Mouse (Mus musculus): ENCODE measurements at regions not wholly inside any gene's neighbourhood (a gene's known extent, or its start where the extent isn't known, plus 50 kb on each side); places are given as distances from the start of the nearest gene placed in this dataset.

GRCm38 (mm10) chr10:37316701-37317100 is 178.0 kb upstream of the Marcks start:
- DNase-seq = no peak

GRCm38 (mm10) chr10:37315804-37316203 is 177.1 kb upstream of the Marcks start:
- DNase-seq = no peak

GRCm38 (mm10) chr10:37314746-37315430 is 176.2 kb upstream of the Marcks start:
- DNase-seq = no peak

DNA sequence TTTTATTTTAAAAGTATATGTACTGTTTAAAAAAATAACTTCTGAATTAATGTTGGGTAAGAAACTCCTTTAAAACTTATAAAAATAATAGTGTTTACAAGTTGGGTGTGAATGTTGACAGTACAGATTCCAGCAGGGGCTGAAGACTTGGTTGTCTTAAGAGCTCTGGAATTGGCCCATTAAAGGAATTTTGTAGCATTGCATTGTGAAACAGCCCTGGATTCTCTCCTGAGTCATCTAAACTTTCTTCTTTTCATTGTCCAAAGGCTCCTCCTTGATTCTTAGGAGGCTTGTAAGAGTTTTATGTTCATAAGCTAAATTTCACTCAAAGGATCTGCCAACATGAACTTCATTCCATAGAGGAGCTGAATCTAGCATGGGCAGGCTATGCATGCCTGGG is 174.7 kb upstream of the Marcks start:
- no peak for DNase-seq

DNA sequence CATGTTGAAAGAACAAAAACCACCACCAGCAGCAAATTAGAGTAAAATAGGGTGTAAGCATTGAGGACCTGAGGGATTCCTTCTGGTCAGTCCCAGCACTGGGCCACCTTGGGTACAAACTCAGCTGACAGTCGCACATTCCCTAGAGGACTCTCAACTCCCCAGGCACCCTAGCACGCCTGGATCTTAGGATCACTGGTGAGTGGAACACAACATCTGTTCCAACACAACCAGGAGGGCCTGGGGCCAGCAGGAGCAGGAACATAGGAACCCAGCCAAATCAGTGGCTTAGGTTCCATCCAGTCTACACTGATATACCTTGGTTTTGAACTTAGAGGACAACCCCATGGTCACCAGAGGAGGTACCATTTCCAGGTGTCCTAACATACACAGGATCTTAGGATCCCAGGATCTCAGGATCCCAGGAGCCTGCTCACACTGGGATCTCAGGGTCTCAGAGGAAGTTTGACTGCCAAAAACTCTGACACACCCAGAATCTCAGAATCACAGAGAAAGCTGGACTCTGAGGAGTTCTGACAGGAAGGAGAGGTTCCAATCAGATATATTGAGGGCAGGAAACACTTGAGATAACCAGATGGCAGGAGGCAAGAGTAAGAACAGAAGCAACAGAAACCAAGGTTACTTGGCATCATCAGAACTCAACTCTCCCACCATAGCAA is 171.7 kb upstream of the Marcks start:
- no peak for DNase-seq

DNA sequence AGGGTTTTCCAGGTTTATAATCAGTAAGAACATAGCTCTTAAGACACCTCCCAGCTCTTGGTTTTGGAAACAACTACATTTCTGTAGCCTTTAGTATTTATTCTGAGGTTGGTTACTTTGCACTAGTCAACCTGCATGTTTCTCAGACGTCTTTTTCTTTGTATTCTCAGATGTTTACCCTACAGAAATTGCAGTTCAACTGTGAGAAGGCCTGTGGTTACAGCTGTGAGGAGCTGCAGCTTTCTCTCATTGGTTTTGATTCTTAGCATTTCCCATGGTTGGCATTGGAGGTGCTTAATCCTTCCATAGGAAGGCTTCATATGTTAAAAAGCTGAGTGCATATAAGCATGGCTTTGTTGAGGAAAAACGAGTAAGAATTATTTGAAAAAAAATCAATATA is 165.9 kb upstream of the Marcks start:
- no peak for DNase-seq

DNA sequence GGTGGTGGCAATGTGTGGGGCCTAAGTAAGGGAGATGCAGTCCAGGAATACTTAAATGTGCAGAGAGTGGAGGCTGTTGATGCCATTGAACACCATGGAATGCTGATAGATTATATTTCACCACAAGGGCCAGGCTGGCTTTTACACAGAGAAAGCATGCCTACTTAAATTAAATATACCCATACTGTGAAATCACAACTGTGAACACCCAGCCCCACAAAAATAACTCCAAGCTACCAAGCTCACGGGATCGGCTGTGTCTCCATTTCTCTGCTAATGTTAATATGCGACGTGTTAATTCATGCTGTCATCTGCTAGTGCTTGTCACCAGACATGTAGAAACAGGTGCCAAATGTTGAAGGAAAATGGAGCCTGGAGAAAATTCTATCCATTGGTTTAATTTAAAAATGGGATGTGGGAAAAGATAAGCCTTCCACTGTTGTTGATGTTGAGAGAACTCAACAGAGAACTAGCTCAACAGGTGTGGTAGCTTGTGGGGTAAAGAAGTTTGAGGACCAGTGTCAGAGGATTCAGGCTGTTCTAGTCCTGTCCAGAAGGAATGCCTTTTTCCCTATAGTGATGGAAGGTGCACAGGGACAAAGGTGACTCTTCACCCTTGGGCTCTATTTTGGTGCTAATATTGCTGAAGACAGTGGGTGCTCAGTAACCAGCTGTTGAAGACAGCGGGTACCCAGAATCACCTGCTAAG is 161.6 kb upstream of the Marcks start:
- DNase-seq = no peak

- no peak for DNase-seq
Measured at GRCm38 (mm10) chr10:37298689-37299421, 160.1 kb upstream of the Marcks start.

DNA sequence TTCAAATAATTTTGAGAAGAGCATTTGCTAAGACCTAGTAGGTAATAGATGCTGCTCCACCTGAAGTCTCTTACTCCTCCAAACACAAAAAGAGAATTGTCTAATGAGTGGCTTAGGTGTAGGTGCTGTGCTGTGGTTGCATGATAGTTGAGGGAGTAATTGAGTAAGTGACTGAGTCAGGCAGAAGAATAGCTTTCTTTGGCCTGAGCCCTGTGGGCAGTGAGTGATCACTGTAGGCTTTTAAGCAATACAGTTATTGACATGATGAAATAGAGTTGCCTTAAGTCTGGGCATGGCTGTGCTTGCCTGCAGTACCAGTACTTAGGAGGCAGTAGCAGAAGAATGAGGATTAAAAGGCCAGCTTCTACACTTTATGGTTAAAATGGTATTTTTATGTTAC is 155.5 kb upstream of the Marcks start:
- no peak for DNase-seq

- no peak for DNase-seq
Measured at GRCm38 (mm10) chr10:37293292-37293691, 154.6 kb upstream of the Marcks start.

DNA sequence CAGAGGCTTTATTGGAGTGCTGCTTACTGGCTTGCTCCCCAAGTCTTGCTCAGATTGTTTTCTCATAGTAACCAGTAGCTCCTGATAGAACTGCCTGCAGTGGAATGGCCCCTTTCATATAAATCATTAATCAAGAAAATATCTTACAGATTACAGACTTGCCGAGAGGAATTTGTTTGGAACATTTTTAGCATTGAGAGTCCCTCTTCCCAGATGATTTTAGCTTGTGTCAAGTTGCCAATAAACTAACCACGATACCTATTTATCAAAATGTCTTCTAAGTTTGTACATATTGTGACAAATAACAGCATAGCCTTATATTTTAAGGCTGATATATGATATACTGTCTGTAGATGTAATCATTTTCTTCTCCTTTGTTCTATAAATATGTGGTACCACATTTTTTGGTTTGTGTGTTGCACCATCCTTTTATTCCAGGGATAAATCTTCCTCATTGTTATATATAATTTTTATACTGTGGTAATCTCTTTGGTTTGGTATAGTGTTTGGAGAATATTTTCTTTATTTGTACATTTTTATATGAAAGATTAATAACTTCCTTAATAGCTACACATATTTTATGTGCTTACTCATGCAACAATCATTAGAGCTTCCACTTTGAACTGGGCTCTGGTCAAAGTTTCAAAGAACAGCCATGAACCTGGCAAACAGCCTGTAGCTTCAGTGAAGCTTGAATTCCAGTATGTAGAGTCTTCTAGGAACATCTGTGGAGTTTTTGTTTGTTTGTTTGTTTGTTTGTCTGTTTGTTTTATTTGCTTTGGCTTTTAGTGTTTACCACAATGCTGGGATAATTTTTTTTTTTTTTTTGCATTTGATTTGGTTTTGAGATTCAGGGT is 153.1 kb upstream of the Marcks start:
- peak; percentile 59 for DNase-seq

- no peak for DNase-seq
Measured at GRCm38 (mm10) chr10:37289964-37290704, 151.4 kb upstream of the Marcks start.

GRCm38 (mm10) chr10:37286305-37286704 is 147.6 kb upstream of the Marcks start:
- DNase-seq = peak; percentile 17

- no peak for DNase-seq
Measured at GRCm38 (mm10) chr10:37282951-37283350, 144.2 kb upstream of the Marcks start.

- no peak for DNase-seq
Measured at GRCm38 (mm10) chr10:37280823-37281222, 142.1 kb upstream of the Marcks start.

- DNase-seq = no peak
Measured at GRCm38 (mm10) chr10:37280150-37280820, 141.6 kb upstream of the Marcks start.

GRCm38 (mm10) chr10:37279316-37279715 is 140.6 kb upstream of the Marcks start:
- DNase-seq = no peak

DNA sequence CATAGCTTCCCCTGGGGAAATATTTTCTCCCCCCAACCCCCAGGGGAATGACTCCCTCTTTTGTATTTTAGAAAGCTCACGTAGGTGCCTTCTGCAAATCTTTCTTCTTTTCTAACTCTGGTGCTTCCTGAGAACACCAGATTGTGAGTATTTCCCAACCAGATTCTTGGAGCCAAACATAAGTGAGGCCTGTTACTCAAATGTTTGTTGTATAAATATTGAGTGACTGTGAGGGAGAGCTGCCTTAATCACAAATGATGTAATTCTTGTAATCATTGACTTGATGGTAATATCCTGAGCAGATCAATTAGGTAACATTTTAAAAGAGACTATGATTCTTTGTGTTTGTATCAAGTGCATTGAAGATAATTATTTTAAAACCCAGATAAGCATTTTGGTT is 137.1 kb upstream of the Marcks start:
- no peak for DNase-seq

DNA sequence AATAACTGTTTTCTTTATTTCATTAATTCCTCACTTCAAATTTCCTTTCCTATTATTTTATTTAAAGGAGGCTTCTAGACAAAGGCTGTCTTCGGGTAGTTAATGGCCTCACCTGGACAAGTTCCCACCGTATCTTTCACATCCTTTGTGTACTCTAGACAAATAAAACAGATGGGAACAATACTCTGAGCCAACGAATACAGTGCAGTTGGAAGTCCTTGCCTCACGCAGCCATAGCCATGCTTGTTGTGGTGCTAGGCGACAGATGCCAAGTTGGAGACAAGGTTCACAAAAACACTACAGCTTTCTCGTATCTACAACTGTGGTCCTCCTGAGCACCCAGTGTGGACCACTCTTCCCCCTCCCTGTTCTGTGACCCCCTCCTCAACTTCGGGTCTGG is 136.6 kb upstream of the Marcks start:
- no peak for DNase-seq

GRCm38 (mm10) chr10:37271967-37272366 is 133.2 kb upstream of the Marcks start:
- DNase-seq = no peak

All from kidney, postnatal 14 days (tissue).